Mouse (Mus musculus) MEL (cell line): ENCODE measurements around the gene Cyp2g1. TPM values are rescaled to one million over a fixed set of nuclear protein-coding genes. Genes with fewer than 3 reads are reported as not detected.
A peak's percentile ranks its signal among the peaks of the same experiment; 100 is the strongest.

ENCODE experiments used
- DNase-seq: peaks from one replicate; pipeline ENCODE4 v3.0.0; 2011; ENCODE audit warnings: low read depth, low spot score
- H3K27ac ChIP-seq: 2 replicates; pipeline ENCODE4 v1.5.1; 2012; ENCODE audit warnings: low read depth, mild to moderate bottlenecking, control low read depth, low read length, moderate library complexity; ENCODE audit not compliant: control insufficient read depth
- H3K27me3 ChIP-seq, 2 experiments: fragments of 150-350 bp in 1 of 2; sonication (generic) in 1 of 2; 2 replicates each; pipeline ENCODE4 v1.6.1; 2012; ENCODE audit warnings: low read length in 2 of 2, mild to moderate bottlenecking in 2 of 2, improper control_type of control experiment in 1 of 2, moderate library complexity in 1 of 2; ENCODE audit not compliant: insufficient read depth in 2 of 2, control insufficient read depth in 1 of 2
- H3K36me3 ChIP-seq, 2 experiments: 2 replicates each; pipeline ENCODE4 v1.6.1; 2012 to 2014; ENCODE audit warnings: low read length in 2 of 2, improper control_type of control experiment in 1 of 2, inconsistent platforms in 1 of 2, mild to moderate bottlenecking in 1 of 2; ENCODE audit not compliant: insufficient read depth in 2 of 2, control insufficient read depth in 1 of 2
- H3K4me1 ChIP-seq, 2 experiments: fragments of 150-350 bp in 1 of 2; sonication (generic) in 1 of 2; 2 replicates each; pipeline ENCODE4 v1.6.1; 2012; ENCODE audit warnings: low read length in 2 of 2, improper control_type of control experiment in 1 of 2, mild to moderate bottlenecking in 1 of 2; ENCODE audit not compliant: insufficient read depth in 2 of 2, control insufficient read depth in 1 of 2
- H3K4me3 ChIP-seq, 2 experiments: fragments of 150-350 bp in 1 of 2; sonication (generic) in 1 of 2; 2 replicates each; pipeline ENCODE4 v1.5.1; 2012; ENCODE audit warnings: low read depth in 2 of 2, low read length in 2 of 2, mild to moderate bottlenecking in 2 of 2, moderate library complexity in 2 of 2, control low read depth in 1 of 2, improper control_type of control experiment in 1 of 2; ENCODE audit not compliant: control insufficient read depth in 1 of 2, insufficient read depth in 1 of 2
- H3K79me2 ChIP-seq: 2 replicates; pipeline ENCODE4 v1.6.1; 2012; ENCODE audit warnings: mild to moderate bottlenecking, low read length, moderate library complexity; ENCODE audit not compliant: control insufficient read depth, poor library complexity, insufficient read depth
- H3K9ac ChIP-seq: 2 replicates; pipeline ENCODE4 v1.6.1; 2012; ENCODE audit warnings: low read depth, mild to moderate bottlenecking, control low read depth, low read length, moderate library complexity; ENCODE audit not compliant: control insufficient read depth, poor library complexity, severe bottlenecking
- H3K9me3 ChIP-seq: fragments of 150-350 bp; sonication (generic); replicated peaks from 2 replicates; pipeline ENCODE4 v1.6.1; 2012; ENCODE audit warnings: mild to moderate bottlenecking, low read length, improper control_type of control experiment, moderate library complexity; ENCODE audit not compliant: insufficient read depth
- BHLHE40 ChIP-seq: IDR thresholded peaks from 2 replicates; pipeline ENCODE4 v1.6.1; 2012; ENCODE audit warnings: low read depth, mild to moderate bottlenecking, inconsistent platforms, low read length, improper control_type of control experiment, borderline replicate concordance
- CHD1 ChIP-seq: IDR thresholded peaks from 2 replicates; pipeline ENCODE4 v1.6.1; 2012; ENCODE audit warnings: low read depth, mild to moderate bottlenecking, inconsistent platforms, low read length, improper control_type of control experiment
- CHD2 ChIP-seq: IDR thresholded peaks from 2 replicates; pipeline ENCODE4 v1.6.1; 2011; ENCODE audit warnings: low read length, improper control_type of control experiment
- CTCF ChIP-seq, 3 experiments: IDR thresholded peaks in 2 of 3; conservative IDR thresholded peaks in 1 of 3; 2 replicates each; pipeline ENCODE4 v1.5.1; 2011 to 2012; ENCODE audit warnings: low read length in 3 of 3, low read depth in 2 of 3, mild to moderate bottlenecking in 2 of 3, improper control_type of control experiment in 1 of 3, inconsistent platforms in 1 of 3, mixed read lengths in 1 of 3, moderate library complexity in 1 of 3; ENCODE audit not compliant: control insufficient read depth in 1 of 3, insufficient read depth in 1 of 3, poor library complexity in 1 of 3, severe bottlenecking in 1 of 3
- ELF1 ChIP-seq: IDR thresholded peaks from 2 replicates; pipeline ENCODE4 v1.6.1; 2014; ENCODE audit warnings: low read depth, mild to moderate bottlenecking, inconsistent platforms, low read length, improper control_type of control experiment, moderate library complexity
- EP300 ChIP-seq, 2 experiments: IDR thresholded peaks; 2 replicates each; pipeline ENCODE4 v1.6.1; 2011; ENCODE audit warnings: improper control_type of control experiment in 2 of 2, low read length in 2 of 2, low read depth in 1 of 2, mild to moderate bottlenecking in 1 of 2
- GABPA ChIP-seq: IDR thresholded peaks from 2 replicates; pipeline ENCODE4 v1.6.1; 2012; ENCODE audit warnings: low read depth, mild to moderate bottlenecking, inconsistent platforms, low read length, improper control_type of control experiment, moderate library complexity
- JUND ChIP-seq: IDR thresholded peaks from 2 replicates; pipeline ENCODE4 v1.6.1; 2011; ENCODE audit warnings: low read depth, mild to moderate bottlenecking, improper control_type of control experiment, low read length
- MAX ChIP-seq: IDR thresholded peaks from 2 replicates; pipeline ENCODE4 v1.6.1; 2011; ENCODE audit warnings: low read length, improper control_type of control experiment
- MEF2A ChIP-seq: IDR thresholded peaks from 2 replicates; pipeline ENCODE4 v1.6.1; 2014; ENCODE audit warnings: low read depth, mild to moderate bottlenecking, inconsistent platforms, low read length, improper control_type of control experiment; ENCODE audit not compliant: poor library complexity, insufficient replicate concordance, severe bottlenecking; ENCODE audit errors: extremely low read depth
- MYB ChIP-seq: IDR thresholded peaks from 2 replicates; pipeline ENCODE4 v1.6.1; 2011; ENCODE audit warnings: mild to moderate bottlenecking, low read depth, low read length, improper control_type of control experiment
- POLR2A ChIP-seq, 2 experiments: IDR thresholded peaks; 2 replicates each; pipeline ENCODE4 v1.6.1; 2011 to 2012; ENCODE audit warnings: low read length in 2 of 2, mild to moderate bottlenecking in 2 of 2, control low read depth in 1 of 2, improper control_type of control experiment in 1 of 2, low read depth in 1 of 2, moderate library complexity in 1 of 2; ENCODE audit not compliant: control insufficient read depth in 1 of 2, insufficient read depth in 1 of 2, poor library complexity in 1 of 2
- POLR2AphosphoS5 ChIP-seq: IDR thresholded peaks from 2 replicates; pipeline ENCODE4 v1.6.1; 2012; ENCODE audit warnings: low read depth, borderline replicate concordance, mild to moderate bottlenecking, inconsistent platforms, low read length, moderate library complexity, mixed read lengths
- RAD21 ChIP-seq: IDR thresholded peaks from 2 replicates; pipeline ENCODE4 v1.6.1; 2011; ENCODE audit warnings: mild to moderate bottlenecking, low read depth, low read length, improper control_type of control experiment
- RCOR1 ChIP-seq: IDR thresholded peaks from 2 replicates; pipeline ENCODE4 v1.6.1; 2012; ENCODE audit warnings: low read depth, mild to moderate bottlenecking, inconsistent platforms, low read length, improper control_type of control experiment
- USF1 ChIP-seq: IDR thresholded peaks from 2 replicates; pipeline ENCODE4 v1.6.1; 2014; ENCODE audit warnings: low read depth, mild to moderate bottlenecking, inconsistent platforms, low read length, improper control_type of control experiment, moderate library complexity
- USF2 ChIP-seq, 2 experiments: IDR thresholded peaks; 2 replicates each; pipeline ENCODE4 v1.6.1; 2011 to 2012; ENCODE audit warnings: improper control_type of control experiment in 2 of 2, low read length in 2 of 2, borderline replicate concordance in 1 of 2, inconsistent platforms in 1 of 2, low read depth in 1 of 2, mild to moderate bottlenecking in 1 of 2; ENCODE audit not compliant: insufficient read depth in 1 of 2
- ZC3H11A ChIP-seq: IDR thresholded peaks from 2 replicates; pipeline ENCODE4 v1.6.1; 2012; ENCODE audit warnings: low read depth, mild to moderate bottlenecking, inconsistent platforms, low read length, improper control_type of control experiment
- ZKSCAN1 ChIP-seq: IDR thresholded peaks from 2 replicates; pipeline ENCODE4 v1.6.1; 2012; ENCODE audit warnings: low read depth, mild to moderate bottlenecking, inconsistent platforms, low read length, improper control_type of control experiment, moderate library complexity
- polyA plus RNA-seq, 2 experiments: library from polyadenylated mRNA; stranded (reverse) in 1 of 2; unstranded in 1 of 2; fragments of >175 nt in 1 of 2; fragments of >200 nt in 1 of 2; gene quantifications; 2 replicates each; pipeline versions ENCODE4 v1.2.1 to v1.2.4; 2012; ENCODE audit warnings: low replicate concordance in 2 of 2, low read depth in 1 of 2; ENCODE audit not compliant: insufficient read length in 2 of 2, insufficient read depth in 1 of 2, missing spikeins in 1 of 2
- total RNA-seq: library from RNA; depleted of rRNA; stranded (reverse); fragments of 300-350 nt; gene quantifications from 2 replicates; pipeline ENCODE4 v1.2.3, GENCODE M21; 2012

Gene Cyp2g1
- total and polyA plus RNA-seq, 3 experiments = not detected

GRCm38 (mm10) chr7:26775866-26776265 lies 32.8 kb upstream of the Cyp2g1 start:
- Histone ChIP-seq H3K4me1 (no peaks in the 10 kb centered on the region), H3K79me2 (no peaks in the 10 kb centered on the region), H3K27ac (no peak overlapping the region), H3K36me3 (no peaks in the 10 kb centered on the region), H3K27me3 (no peaks in the 10 kb centered on the region), H3K4me3 (no peak overlapping the region), H3K9me3 (no peaks in the 10 kb centered on the region), H3K9ac (no peak overlapping the region)
- peak; percentile 15 for TF ChIP-seq RAD21
- no peak for TF ChIP-seq MYB
- no peak for TF ChIP-seq ZKSCAN1
- TF ChIP-seq CTCF (IDR thresholded peaks at IDR 0.05 in 2 of 3, conservative IDR thresholded peaks at IDR 0.05 in 1 of 3; ENCODE audit: control insufficient read depth in 1 of 3, insufficient read depth in 1 of 3, low read depth in 2 of 3, low read length in 3 of 3, poor library complexity in 1 of 3, severe bottlenecking in 1 of 3) = peak in 1 of 3 experiments; percentile 9; a peak in 1 of 6 replicates
- TF ChIP-seq POLR2AphosphoS5 = no peak
- no peak for TF ChIP-seq CHD1
- TF ChIP-seq ELF1 = no peak
- TF ChIP-seq RCOR1 = no peak
- peak; percentile 4 for DNase-seq

- Histone ChIP-seq H3K27me3 (no peaks in the 10 kb centered on the region), H3K27ac (no peak overlapping the region), H3K36me3 (no peaks in the 10 kb centered on the region), H3K79me2 (no peaks in the 10 kb centered on the region), H3K4me1 (no peaks in the 10 kb centered on the region), H3K4me3 (no peak overlapping the region), H3K9me3 (no peaks in the 10 kb centered on the region), H3K9ac (no peak overlapping the region)
- no peak for DNase-seq
- TF ChIP-seq MAX (no peak), USF2 (IDR thresholded peaks at IDR 0.05; ENCODE audit: borderline replicate concordance in 1 of 2, insufficient read depth in 1 of 2, low read depth in 1 of 2, low read length in 2 of 2) (no peak), EP300 (IDR thresholded peaks at IDR 0.05; ENCODE audit: low read depth in 1 of 2, low read length in 2 of 2) (no peak), USF1 (no peak), JUND (no peak), BHLHE40 (no peak), POLR2A (IDR thresholded peaks at IDR 0.05; ENCODE audit: control insufficient read depth in 1 of 2, insufficient read depth in 1 of 2, low read depth in 1 of 2, low read length in 2 of 2, poor library complexity in 1 of 2) (no peak), ZC3H11A (no peak), CHD2 (no peak), GABPA (no peak), MEF2A (no peak)
Measured at GRCm38 (mm10) chr7:26777806-26778205, 30.9 kb upstream of the Cyp2g1 start.
